Mouse (Mus musculus) layer of hippocampus, postnatal 25 days (tissue): ENCODE data around the gene Ttc28. TPM values are rescaled to one million over a fixed set of nuclear protein-coding genes. Genes with fewer than 3 reads are reported as not detected.

Source experiments
- DNase-seq, 2 experiments: peaks; one replicate each; pipeline ENCODE4 v3.0.0; 2022; ENCODE audit warnings: mixed read lengths in 2 of 2, low spot score in 1 of 2; ENCODE audit errors: extremely low spot score in 1 of 2
- total RNA-seq, 2 experiments: library from RNA; stranded (reverse); gene quantifications; 2 replicates each; pipeline ENCODE4 v1.2.3; 2021

Ttc28 gene
- total RNA-seq, 2 experiments from 2014 or later: 11.3 to 13.3 TPM

- no peak for DNase-seq
Measured at GRCm38 (mm10) chr5:111218998-111219397, 339.4 kb downstream of the Ttc28 start.

- DNase-seq: no peak
Measured at GRCm38 (mm10) chr5:111220679-111221380, 341.2 kb downstream of the Ttc28 start.

DNA sequence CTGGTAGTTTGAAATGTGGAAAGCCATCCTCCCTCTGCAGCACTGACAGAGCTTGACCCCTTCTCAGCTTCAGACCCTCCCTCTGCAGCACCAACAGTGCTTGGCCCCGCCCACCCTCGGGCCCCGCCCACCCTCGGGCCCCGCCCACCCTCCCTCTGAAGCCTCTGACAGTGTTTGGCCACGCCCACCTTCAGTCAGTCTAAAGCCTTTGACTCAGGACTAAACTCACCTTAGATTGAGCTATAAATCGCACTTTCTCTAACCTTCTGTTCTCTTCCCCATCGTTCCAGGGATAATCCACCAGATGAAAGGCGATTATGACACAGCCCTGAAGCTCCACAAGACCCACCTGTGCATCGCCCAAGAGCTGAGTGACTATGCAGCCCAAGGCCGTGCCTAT lies 343.2 kb downstream of the Ttc28 start:
- no peak for DNase-seq

- no peak for DNase-seq
Measured at GRCm38 (mm10) chr5:111225306-111225705, 345.7 kb downstream of the Ttc28 start.

GRCm38 (mm10) chr5:111226486-111226885 lies 346.9 kb downstream of the Ttc28 start:
- no peak for DNase-seq

GRCm38 (mm10) chr5:111227850-111228249 lies 348.2 kb downstream of the Ttc28 start:
- no peak for DNase-seq

DNA sequence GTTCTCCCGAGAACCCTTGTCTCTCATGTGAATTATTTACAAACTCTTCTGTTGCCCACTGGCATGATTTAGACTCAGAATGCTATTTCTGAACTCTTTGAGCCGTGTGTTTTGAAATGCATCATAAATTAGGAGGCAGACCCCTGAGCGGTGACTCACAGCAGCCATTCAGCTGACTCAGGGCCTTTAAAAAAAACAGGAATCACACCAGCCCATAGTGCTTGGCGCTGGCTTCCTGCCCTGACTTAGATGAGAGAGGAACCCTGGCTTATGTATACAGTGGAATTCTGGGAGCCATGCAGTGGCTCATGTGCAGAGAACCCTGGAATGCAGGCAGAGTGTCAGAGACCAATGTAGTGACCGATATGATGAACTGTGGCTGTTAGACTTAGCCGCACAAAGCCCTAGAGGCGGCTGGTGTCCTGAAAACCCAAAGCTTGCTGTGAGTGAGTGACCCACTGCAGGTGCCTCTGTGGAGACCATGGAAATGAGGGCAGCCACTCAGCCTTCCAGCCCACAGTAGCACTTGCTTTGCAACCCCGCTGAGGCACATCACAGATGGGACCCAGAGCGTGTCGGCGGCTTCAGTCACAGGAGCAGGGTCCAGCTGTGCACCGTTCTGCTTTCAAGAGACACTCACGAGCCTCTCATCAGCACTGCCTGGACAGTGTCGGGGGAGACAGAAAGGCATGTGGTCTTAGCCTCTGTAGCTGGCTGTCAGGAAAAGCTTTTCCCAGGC lies 348.9 kb downstream of the Ttc28 start:
- DNase-seq: no peak

DNA sequence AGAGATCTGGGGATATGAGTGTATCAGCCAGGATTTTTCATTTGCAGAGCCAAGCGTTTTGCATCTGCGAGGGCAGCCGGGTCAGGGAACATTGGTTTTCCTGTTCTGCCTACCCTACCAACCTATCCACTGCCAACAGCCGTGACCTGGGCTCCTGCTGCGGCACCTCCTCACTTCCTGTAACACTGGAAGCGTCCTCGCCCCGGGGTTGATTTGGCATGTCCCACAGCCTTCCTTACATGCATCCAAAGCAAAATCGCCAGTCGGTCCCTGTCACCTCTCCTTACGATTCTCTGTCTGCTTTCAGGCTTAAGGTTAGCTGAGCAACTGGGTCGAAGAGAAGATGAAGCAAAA lies 349.4 kb downstream of the Ttc28 start:
- no peak for DNase-seq

DNA sequence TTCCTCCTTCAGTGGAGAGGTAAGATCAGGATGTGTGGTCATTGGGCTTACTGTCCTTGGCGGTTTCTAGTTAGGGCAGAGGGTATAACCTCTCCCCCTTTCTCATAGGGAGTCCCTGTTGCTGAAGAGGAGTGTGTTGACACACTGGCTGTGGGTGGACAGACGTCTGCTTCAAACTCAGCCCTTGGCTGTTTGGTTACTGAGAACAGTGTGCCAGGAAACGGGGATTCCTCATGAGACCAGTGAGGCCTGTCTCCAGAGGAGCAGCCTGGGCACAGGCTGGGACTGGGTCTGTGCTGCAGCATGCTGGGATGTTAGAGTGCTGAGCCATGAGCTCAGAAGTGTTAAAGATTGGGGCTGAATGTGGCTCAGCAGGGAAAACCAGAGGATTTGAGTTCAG lies 350.1 kb downstream of the Ttc28 start:
- no peak for DNase-seq

DNA sequence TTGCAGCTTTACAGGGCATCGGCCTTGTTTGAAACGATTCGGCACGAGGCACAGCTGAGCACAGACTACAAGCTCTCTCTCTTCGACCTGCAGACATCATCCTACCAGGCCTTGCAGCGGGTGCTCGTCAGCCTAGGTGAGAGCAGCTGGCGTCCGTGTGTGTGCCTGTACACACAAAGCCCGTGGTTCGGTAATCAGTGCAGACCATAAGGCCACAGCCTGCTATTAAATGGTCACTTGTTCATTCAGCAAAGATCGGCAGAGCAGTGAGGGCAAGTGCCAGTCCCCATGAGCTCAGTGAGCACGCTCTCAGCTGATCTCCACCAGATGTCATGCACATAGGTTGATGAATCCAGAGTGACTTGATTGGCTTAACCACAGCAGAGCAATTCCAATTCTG lies 351.4 kb downstream of the Ttc28 start:
- no peak for DNase-seq

- DNase-seq: no peak
Measured at GRCm38 (mm10) chr5:111231769-111232168, 352.2 kb downstream of the Ttc28 start.

DNA sequence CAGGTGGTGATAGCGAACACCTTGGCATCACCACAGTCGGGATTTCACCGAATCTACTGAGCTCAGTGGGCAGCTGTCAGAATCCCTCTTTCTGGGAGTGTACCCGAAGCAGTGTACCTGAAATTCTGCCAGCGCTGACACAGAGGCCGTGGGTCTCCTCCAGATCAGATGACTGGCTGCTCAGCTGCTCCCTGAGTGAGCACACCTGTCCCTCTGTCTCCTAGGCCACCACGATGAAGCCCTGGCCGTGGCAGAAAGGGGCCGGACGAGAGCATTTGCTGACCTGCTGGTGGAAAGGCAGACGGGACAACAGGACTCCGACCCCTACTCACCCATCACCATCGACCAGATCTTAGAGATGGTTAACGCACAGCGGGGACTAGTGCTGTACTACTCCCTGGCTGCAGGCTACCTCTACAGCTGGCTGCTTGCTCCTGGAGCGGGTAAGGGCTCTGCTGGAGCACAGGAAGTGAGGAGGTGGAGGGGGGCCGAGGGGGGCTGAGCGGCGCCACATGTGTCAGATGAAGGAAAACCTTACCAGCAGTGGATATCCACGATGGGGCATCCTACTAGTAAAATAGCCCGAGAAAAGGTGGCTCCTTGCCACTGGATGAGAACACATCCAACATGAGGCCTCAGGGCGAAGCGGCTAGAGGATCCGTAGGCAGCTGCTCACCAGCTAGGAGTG lies 353.6 kb downstream of the Ttc28 start:
- no peak for DNase-seq

- no peak for DNase-seq
Measured at GRCm38 (mm10) chr5:111235131-111235530, 355.5 kb downstream of the Ttc28 start.

- DNase-seq: no peak
Measured at GRCm38 (mm10) chr5:111237176-111237636, 357.6 kb downstream of the Ttc28 start.

DNA sequence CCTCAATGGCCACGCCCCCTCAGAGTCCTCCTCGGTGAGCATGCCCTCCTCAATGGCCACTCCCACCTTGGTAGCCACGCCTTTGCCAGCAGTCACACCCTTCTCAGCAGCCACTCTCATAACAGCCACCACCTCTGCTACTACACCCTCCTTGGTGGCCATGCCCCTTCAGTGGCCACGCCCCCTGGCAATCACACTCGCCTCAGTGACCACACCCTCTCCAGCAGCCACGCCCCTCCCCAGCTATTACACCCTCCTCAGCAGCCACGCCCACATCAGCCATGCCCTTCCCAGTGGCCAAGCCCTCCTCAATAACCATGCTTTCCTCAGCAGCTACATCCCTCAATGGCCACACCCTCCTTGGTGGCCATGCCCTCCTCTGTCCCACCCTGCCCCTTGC lies 359.6 kb downstream of the Ttc28 start:
- DNase-seq: no peak

- DNase-seq: no peak
Measured at GRCm38 (mm10) chr5:111243447-111244040, 363.9 kb downstream of the Ttc28 start.

GRCm38 (mm10) chr5:111244061-111244460 lies 364.5 kb downstream of the Ttc28 start:
- no peak for DNase-seq

- no peak for DNase-seq
Measured at GRCm38 (mm10) chr5:111247571-111248265, 368.1 kb downstream of the Ttc28 start.

DNA sequence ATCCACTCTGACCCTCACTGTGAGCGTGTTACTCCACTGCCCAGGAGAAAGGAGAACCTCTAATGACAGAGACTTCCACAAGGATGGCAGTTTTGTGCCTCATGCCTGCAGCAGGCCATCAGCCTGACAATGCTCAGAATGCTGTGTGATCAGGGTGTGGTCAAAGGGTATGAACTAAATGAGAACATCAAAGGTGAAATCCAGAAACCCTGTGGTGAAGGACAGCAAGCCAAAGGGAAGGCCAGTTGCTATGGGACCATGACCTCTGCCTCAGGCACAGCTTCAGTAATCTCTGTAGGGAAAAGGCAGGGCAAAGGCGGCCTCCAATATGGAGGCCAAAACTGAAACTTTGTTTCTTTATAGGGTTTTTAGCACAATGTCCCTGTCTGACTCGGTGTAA lies 372.5 kb downstream of the Ttc28 start:
- DNase-seq: no peak

GRCm38 (mm10) chr5:111254362-111254761 lies 374.8 kb downstream of the Ttc28 start:
- DNase-seq: no peak
